Mouse (Mus musculus): ENCODE measurements at regions not wholly inside any gene's neighbourhood (a gene's known extent, or its start where the extent isn't known, plus 50 kb on each side); places are given as distances from the start of the nearest gene placed in this dataset.
A peak's percentile ranks its signal among the peaks of the same experiment; 100 is the strongest.

DNA sequence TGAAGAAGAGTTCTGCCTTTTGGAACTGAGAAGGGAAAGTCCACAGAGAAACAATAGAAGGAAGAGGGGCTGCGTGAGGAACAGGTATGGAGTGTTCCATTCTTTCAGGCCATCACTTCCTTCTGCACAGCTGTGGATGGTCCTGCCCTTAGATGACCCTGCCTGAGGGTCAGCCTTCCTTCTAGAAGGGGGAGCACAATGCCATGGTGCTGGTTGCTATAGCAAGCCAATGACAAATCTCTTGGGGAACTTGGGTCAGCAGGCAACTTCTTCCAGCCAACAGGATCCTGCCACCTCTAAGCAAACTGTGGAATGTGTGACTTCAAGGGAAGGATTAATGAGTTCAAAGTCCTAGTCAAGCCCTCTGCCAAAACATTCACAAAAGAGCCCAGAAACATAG lies 329.1 kb upstream of the Pard3b start:
- no peak for ATAC-seq (replicated peaks; ENCODE audit: low FRiP score, poor library complexity, severe bottlenecking)

- no peak for ATAC-seq (replicated peaks; ENCODE audit: low FRiP score, poor library complexity, severe bottlenecking)
These were observed 328.4 kb upstream of the Pard3b start for GRCm38 (mm10) chr1:61310063-61310760.

DNA sequence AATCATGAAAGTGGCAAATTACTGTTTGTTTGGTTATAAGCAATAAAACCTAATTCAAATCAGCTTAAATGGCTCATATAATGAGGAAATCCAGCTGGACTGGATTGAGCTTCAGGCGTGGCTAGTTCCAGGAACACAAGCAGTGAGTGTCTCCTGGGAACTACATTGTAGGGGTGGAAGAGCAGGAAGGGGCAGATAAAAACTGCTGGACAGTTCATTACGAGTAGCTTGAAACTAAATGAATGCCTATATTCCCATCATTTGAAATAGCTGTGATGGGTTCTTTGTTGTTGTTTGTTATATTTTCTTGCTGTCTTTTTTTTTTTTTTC lies 327.9 kb upstream of the Pard3b start:
- no peak for ATAC-seq (replicated peaks; ENCODE audit: low FRiP score, poor library complexity, severe bottlenecking)

DNA sequence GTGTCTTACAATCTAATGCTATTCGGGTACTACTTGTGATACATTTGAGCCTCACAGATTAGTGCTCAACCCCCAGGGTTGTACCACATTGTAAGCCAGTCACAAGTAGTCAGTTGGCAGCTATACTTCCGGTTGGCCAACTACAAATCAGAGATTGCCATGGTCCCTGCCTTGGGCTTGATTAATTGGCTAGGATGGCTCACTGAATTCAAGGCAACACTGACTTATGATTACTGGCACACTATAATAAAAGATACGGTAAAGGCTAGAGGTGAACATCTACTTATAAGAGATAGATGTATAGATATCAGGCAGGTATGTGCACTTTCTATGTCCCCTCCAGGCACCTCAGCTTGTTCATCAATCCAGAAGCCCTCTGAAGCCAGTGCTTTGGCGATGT lies 325.4 kb upstream of the Pard3b start:
- no peak for ATAC-seq (replicated peaks; ENCODE audit: low FRiP score, poor library complexity, severe bottlenecking)

GRCm38 (mm10) chr1:61316261-61316660 lies 322.4 kb upstream of the Pard3b start:
- ATAC-seq (replicated peaks; ENCODE audit: low FRiP score, poor library complexity, severe bottlenecking) = no peak

DNA sequence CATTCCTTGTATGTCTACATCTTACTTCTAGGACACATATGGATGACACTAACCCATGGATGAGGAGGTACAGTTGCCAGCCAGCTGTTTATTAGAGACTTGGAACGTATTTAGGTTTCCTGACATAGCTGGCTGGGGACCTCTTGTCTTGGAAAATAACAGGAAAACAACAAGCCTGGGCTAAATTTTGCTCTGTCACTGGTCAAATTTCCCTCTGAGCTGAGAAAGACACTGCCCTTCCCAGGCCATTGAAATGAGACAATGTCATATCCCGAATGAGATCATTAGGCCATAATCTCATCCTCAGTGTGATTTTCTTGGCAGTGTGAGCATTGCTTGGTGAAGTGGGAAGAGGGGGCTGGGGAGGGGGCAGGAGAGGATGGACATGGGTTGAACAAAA lies 321.9 kb upstream of the Pard3b start:
- ATAC-seq (replicated peaks; ENCODE audit: low FRiP score, poor library complexity, severe bottlenecking) = no peak

DNA sequence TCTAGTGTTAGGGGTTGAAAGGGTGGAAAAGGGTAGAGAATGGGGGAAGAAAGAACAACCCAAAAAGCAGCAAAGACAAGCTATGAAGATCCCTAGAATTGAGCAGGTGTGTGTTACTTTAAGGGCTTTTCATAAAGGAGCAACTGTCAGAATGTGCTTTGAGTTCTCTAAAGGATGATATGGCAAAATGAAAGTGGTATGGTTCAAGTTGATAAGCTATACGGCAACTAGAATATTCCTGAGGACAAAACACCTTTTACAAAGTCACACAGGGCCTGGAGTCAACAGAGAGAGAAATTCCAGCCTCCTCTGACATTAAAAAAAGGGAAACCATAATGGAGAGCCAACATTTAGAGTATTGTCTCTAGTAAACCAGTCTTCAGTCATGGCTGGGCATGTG lies 320.6 kb upstream of the Pard3b start:
- ATAC-seq (replicated peaks; ENCODE audit: low FRiP score, poor library complexity, severe bottlenecking) = peak; percentile 80

- ATAC-seq (replicated peaks; ENCODE audit: low FRiP score, poor library complexity, severe bottlenecking) = no peak
These were observed 317.0 kb upstream of the Pard3b start for GRCm38 (mm10) chr1:61321513-61322145.

- ATAC-seq (replicated peaks; ENCODE audit: low FRiP score, poor library complexity, severe bottlenecking) = no peak
These were observed 307.2 kb upstream of the Pard3b start for GRCm38 (mm10) chr1:61331456-61331855.

- ATAC-seq (replicated peaks; ENCODE audit: low FRiP score, poor library complexity, severe bottlenecking) = no peak
These were observed 306.7 kb upstream of the Pard3b start for GRCm38 (mm10) chr1:61331906-61332305.

GRCm38 (mm10) chr1:61336367-61336766 lies 302.3 kb upstream of the Pard3b start:
- ATAC-seq (replicated peaks; ENCODE audit: low FRiP score, poor library complexity, severe bottlenecking) = no peak

DNA sequence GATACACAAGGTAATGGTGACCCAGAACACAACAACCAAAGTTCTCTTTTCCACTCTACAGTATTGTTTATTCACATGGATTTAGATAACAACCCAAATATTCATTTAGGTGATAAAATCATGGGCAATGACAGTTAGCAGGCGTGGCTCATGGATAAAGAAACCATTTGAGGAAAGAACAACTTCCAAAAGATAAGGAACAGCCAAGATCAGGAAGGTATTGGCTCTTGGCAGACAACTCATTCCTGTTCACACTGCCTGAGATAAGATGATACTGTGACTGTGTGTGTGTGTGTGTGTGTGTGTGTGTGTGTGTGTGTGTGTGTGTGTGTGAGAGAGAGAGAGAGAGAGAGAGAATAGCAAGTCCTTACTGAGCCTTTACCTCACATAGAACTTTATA lies 285.7 kb upstream of the Pard3b start:
- ATAC-seq (replicated peaks; ENCODE audit: low FRiP score, poor library complexity, severe bottlenecking) = no peak

- no peak for ATAC-seq (replicated peaks; ENCODE audit: low FRiP score, poor library complexity, severe bottlenecking)
These were observed 285.1 kb upstream of the Pard3b start for GRCm38 (mm10) chr1:61353481-61353880.

- ATAC-seq (replicated peaks; ENCODE audit: low FRiP score, poor library complexity, severe bottlenecking) = no peak
These were observed 283.4 kb upstream of the Pard3b start for GRCm38 (mm10) chr1:61355241-61355640.

DNA sequence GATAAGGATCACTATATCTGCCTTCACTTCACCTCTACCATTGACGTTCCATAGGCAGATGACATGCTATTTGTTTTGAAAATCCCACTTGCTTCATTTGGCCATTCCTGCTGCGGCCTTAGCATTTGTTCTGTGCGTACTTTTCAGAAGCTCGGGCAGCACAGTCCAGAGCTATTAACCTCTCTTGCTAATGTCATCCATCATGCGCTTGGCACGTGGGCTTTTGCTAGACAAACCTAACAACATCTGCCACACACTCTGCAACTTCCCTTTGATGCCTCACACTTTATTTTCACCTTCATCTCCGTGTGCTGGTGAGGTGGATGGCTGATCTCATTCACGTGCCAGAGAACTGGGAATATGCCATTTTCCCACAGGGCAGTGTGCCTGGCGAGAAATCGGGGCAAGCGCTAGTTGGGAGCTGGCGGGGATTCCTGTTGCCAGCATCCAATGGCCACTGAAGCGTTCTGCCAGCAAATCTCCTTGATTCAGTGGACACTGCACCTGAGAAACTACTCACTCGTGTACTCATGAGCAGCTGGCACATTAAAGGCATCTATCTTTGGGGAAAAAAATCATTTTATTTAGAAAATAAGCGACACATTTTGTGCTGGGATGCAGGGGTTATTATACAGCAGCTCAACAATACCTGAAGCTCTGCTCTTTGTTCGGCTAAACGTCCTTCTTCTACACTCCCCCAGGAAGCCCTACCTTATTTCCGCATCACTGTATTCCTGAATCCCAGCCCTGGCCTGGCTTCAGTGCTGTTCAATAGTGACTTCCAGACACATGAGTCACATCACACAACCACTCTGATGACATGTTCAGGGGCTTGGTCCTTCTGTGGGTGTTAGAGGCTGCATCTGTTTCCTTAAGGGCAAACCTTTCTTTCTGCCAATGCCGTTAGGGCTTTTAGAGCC lies 279.4 kb upstream of the Pard3b start:
- ATAC-seq (replicated peaks; ENCODE audit: low FRiP score, poor library complexity, severe bottlenecking) = no peak

GRCm38 (mm10) chr1:61372581-61372980 lies 266.0 kb upstream of the Pard3b start:
- peak; percentile 67 for ATAC-seq (replicated peaks; ENCODE audit: low FRiP score, poor library complexity, severe bottlenecking)

DNA sequence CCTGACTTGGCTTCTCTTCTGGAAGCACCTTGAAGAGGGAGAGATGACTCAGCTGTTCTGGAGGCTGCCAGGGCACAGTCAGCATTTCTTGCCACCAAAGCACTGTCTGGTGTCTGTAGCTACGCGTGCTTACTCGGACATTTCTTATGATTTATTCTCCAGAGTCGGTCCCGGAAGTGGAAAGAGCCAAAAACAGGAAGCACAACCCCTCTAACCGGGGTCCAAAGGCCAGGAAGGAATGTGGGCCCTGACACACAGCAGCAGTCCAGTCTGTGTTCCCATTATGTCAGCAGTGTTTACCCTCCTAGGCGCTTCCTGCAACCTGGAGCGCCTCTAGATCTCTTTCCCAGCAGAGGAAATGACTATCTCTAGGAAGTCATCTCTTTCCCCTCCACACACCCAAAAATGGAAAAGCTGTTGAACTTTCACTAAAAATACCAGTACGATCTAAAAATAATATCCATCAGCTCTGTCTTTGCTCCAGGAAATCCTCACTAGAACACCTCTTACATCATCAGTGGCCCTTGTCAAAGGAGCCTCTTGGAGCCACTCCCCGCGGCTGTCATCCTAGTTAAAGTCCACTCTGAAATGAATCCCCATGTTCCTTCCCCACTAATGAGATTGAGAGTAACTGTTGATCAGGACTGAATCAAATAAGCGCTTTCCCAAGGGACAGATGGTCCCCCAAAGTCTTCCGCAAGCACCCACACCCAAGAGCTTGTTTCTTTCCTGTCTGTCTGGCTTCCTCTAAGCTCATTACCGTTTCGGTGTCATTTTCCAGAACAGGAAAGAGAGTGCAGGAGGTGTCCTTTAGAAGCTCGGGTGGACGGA lies 264.7 kb upstream of the Pard3b start:
- peak; percentile 75 for ATAC-seq (replicated peaks; ENCODE audit: low FRiP score, poor library complexity, severe bottlenecking)

- ATAC-seq (replicated peaks; ENCODE audit: low FRiP score, poor library complexity, severe bottlenecking) = peak; percentile 61
These were observed 262.2 kb upstream of the Pard3b start for GRCm38 (mm10) chr1:61376417-61376816.

DNA sequence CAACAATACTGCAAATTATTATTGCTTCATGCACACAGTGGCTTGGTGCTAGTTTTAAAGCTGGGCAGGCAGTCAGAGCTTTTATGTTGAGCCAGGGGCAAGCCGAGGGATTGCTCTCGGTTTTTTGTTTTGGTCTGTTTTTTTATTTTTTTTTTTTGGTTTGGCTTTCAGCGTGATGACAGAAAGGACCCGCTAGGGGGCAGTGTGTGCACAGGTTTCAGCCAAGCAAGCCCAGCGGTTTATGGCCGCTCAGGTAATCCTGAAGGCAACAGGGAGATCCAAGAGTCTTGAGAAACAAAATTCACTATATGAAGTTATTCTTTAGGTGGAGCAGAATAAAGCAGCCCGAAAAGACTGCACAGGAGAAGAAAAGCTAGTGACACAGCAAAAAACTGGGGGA lies 261.6 kb upstream of the Pard3b start:
- 0 out of 2 replicates have a peak, but pooled peaks have one; percentile 28 for ATAC-seq (replicated peaks; ENCODE audit: low FRiP score, poor library complexity, severe bottlenecking)

DNA sequence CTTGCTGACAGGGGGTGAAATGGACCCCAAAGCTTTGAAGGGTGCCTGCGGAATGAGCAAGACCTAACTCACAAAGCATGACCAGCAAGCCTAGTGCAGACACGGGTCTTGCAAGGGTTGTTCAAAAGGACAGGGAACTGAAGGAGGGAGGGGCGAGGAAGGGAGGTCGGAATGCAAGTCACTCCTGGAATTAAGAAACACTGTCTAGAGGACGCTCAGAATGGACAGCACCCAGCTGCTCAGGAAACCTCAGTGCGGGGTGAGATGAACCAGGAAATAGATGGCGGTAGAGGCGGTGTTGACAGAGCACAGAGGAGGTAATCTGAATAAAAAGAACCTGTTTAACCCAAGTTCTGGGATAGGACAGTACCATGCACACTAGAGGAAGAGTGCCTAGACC lies 260.4 kb upstream of the Pard3b start:
- no peak for ATAC-seq (replicated peaks; ENCODE audit: low FRiP score, poor library complexity, severe bottlenecking)

Measured in erythroblast, adult 5-6 weeks (primary cell).